Mouse (Mus musculus): ENCODE results near the gene Hoxa11.

The Hoxa11 gene

GRCm38 (mm10) chr6:52220003-52220864 lies 25.4 kb downstream of the Hoxa11 start:
- peak; percentile 41 for DNase-seq (ENCODE audit: low read depth)

DNA sequence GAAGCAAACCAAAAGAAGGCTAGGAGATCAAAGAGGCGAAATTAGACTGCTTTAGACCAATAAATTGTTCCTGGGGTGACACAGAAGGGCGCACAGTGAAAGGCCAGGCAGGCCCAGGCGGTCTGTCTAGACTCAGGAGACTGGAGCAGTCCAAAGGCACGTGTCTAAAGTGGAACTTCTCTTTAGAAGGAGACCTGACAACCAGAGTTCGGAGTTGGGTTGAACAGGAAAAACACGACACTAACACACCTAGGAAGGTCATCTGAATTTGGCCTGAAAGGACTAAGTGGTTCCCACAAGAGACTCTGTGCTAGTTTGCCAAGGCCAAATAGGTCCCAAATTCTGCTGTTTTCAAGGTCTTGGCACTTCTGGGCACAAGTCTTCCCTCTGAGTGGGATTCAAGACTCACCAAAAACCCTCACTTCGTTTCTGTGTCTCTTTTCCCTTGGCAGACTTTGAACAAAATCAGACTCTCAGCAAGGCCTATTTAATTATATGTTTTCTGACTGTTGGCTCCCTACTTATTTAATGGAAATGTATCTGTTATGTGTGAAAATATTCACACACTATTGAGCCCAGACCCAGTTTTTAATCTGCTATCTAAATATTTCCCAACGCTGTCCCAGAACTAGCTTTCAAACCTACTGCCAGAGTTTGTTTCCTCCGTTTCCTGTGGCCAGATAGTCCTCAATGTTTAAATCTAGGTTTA lies 26.2 kb downstream of the Hoxa11 start:
- peak; percentile 20 for DNase-seq (ENCODE audit: low read depth)

GRCm38 (mm10) chr6:52218643-52219215 lies 26.9 kb downstream of the Hoxa11 start:
- peak; percentile 7 for DNase-seq (ENCODE audit: low read depth)

DNA sequence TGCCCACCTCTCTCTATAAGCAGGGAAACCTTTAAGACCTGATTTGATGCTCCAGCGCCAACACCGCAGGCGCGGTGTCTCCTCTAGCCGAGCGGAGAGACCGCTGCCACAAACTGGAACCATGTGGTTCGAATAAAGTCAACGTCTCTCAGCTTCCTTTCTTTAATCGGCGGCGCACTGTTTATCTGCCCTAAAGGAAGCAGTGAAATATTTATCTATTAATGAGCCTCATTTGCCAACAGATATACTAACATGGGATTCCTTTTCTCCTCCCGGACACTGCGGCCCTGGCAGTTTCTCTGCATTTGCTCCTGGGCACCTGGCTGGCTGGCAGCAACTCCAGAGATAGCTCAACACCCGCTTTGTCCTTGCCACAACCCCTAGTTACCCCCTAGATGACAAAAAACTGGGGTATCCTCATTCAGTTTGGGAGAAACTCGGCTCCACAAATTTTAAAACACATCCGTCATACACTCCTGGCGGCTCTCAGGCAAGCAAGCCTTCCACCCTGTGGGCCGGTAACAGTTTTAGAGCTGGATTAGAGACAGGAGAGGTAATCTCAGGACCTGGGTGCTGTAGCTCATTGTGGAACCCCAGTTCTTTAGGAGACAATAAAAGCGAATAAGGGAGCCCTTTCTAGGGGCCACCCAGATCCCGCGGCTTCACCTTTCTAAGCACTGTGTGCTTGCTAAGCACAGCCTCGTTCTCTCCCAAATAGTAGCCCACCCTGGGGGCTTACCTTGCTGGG lies 27.5 kb downstream of the Hoxa11 start:
- DNase-seq (ENCODE audit: low read depth): peak; percentile 50

DNA sequence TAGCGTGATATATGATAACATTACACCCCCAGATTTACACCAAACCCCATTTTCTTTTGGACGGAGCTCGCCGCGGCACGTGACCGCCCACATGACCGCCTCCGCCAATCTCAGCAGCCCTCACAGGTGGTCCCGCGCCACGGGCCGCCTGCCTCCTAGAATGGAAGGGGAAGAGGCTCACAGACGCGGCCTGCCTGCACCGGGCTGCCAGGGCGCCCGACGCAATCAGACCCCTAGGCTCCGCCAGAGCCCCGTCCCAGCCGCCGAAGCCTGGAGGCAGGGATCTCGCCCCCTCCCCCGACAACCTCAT lies 28.2 kb downstream of the Hoxa11 start:
- peak; percentile 71 for DNase-seq (ENCODE audit: low read depth)

- peak; percentile 53 for DNase-seq (ENCODE audit: low read depth)
These were observed 28.7 kb downstream of the Hoxa11 start for GRCm38 (mm10) chr6:52216691-52217458.

GRCm38 (mm10) chr6:52215771-52216535 lies 29.7 kb downstream of the Hoxa11 start:
- DNase-seq (ENCODE audit: low read depth): peak; percentile 30

- DNase-seq (ENCODE audit: low read depth): peak; percentile 11
These were observed 30.5 kb downstream of the Hoxa11 start for GRCm38 (mm10) chr6:52215070-52215469.

DNA sequence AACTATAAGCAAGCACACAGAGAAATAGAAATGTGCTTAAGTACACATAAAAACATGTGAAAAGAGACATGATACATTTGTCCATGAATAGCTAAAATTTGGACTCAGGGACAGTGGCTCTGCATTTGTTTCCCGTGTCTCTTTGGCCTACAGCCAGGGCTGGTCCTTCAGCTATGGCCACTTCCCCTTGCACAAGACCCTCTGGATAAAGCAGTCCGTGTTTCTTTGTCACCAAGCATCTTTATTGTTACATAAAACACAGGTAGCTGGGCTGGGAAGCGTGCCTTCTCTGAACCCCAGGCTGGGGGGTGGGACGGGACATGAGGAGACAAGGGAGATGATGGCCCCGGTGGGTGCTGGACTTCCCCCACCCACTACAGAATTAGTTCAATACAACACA lies 31.3 kb downstream of the Hoxa11 start:
- peak; percentile 17 for DNase-seq (ENCODE audit: low read depth)

GRCm38 (mm10) chr6:52213119-52213986 lies 32.3 kb downstream of the Hoxa11 start, which contains the start of the genes Hoxa3 and Gm28308:
Gene Hoxa3, minus strand, starts transcription at chr6:52213336.
Gene Gm28308, minus strand, starts transcription at chr6:52213339.
- DNase-seq (ENCODE audit: low read depth): peak; percentile 15

DNA sequence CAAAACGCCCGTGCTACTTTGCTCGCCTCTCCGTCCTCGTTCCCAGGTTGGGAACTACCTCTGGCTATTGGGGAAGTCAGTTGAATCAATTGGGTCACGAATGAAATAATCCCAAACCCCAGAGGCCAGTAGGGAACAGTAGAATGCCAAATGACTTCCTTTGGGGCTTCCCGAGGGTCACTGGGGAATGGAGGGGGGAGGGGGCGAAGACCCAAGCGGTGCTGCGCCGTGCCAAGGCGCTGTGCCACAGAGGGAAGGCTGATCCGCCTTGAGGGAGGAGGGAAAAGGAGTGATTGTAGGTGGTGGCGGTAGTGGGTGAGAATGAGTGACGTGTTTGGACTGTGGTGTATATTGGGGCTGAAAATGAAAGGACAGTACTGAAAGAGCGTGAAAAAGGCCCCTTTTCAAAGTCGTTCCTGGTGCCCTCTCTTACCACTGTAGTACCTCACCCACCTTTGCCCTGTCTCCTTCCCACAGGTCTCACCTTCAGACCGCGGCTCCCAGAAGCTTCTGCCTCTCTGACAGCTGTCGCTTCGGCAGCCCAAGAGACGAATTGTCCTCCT lies 33.0 kb downstream of the Hoxa11 start:
- peak; percentile 61 for DNase-seq (ENCODE audit: low read depth)

DNA sequence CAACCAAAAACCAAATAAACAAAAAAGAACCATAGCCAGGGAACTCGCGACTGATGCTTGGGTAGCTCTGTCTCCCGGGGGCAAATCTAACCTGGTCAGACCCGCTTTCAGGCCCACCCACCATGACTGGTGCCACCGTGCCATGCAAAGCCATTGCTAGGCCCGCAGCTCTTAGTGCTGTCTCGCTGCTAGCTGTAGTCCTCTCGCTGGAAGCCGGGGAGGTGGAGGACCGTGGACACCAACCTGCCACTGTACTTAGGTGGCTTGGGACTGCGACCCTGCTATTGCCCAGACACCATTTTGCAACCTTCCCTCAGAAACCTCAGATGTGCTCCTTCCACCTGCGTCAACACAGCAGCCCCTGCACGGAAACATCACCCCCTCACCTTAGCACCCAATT lies 33.6 kb downstream of the Hoxa11 start:
- DNase-seq (ENCODE audit: low read depth): no peak

DNA sequence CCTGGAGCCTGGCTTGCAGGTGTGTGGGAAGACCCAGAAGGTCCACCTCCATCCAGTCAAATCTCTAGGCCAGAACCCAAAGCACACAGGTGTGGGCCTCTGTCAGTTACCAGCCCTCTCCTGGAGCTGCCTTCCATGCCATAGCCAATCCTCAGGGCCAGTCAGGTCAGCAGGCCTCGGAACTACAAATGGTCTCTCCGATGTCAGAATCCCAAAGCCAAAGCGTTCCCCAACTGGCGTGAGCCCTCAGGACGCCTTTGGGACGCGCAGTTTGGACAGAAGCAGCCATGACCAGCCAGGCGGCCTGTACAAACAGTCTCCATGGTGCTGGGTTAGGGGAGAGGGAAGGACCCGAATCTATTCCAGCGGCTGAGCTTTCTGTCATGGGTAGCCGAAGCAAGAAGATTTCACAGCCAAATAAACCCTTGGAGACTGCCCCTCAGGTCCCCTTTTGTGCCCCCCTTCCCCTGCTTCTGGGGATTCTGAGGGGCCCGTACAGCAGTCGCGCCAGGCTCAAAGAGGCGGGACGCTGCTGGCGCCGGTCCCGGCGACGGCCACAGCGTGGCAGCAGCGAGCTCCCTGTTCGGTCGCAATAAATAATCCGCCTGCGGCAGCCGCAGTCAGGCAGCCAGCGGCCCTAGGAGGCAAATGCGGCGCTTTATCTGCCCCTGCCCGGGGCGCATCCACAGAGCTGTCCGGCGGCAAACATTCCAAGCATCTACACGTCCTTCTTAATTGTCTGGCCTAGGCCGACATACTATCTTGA lies 34.3 kb downstream of the Hoxa11 start:
- DNase-seq (ENCODE audit: low read depth): peak; percentile 82

GRCm38 (mm10) chr6:52209685-52210046 lies 35.9 kb downstream of the Hoxa11 start:
- DNase-seq (ENCODE audit: low read depth): no peak

GRCm38 (mm10) chr6:52208868-52209684 lies 36.5 kb downstream of the Hoxa11 start:
- DNase-seq (ENCODE audit: low read depth): peak; percentile 33

DNA sequence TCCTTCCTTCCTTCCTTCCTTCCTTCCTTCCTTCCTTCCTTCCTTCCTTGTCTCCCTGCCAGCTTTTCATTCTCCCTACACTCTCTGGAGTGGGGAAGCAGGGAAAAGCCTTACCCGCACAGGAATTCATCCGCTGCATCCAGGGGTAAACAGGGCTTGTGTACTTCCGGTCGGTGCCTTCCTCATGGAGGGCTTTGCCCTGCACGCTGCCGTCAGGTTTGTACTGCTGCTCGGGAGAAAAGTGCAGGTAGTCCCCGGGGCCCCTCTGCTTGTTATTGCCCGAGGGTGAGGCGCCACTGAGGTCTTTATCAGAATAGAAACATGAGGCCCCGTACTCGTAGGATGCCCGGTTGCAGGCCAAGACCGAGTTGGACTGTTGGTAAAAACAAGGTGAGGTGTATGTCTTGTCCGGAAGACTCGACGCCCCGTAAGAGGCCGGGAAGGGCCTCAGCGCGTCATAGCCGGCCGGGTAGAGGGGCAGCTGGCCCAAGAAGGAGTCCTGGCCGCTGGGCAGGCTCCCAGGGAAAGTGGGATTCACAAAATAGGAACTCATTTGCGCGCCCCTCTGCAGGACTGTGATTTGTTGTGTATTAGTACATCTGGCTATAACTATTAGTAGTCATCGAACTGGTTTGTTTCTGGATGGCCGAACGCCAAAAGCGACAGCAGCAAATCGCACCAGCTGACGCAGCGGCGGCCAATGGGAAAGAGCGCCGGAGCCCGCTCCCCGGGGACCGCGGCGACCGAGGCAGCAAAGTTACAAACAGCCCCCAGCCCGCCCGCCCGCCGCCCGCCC lies 37.3 kb downstream of the Hoxa11 start, which contains the start of gene Hoxa6:
Gene Hoxa6 (minus strand): TSS at position 651 of the 796 bp plus-strand sequence.
- DNase-seq (ENCODE audit: low read depth): peak; percentile 19

GRCm38 (mm10) chr6:52207684-52207976 lies 38.0 kb downstream of the Hoxa11 start:
- no peak for DNase-seq (ENCODE audit: low read depth)
